Mouse (Mus musculus): ENCODE data around the gene Lrrc10b. TPM values are rescaled to one million over a fixed set of nuclear protein-coding genes. Genes with fewer than 3 reads are reported as not detected.

The Lrrc10b gene
- polyA plus RNA-seq, 2 experiments: 0.84 to 0.88 TPM

DNA sequence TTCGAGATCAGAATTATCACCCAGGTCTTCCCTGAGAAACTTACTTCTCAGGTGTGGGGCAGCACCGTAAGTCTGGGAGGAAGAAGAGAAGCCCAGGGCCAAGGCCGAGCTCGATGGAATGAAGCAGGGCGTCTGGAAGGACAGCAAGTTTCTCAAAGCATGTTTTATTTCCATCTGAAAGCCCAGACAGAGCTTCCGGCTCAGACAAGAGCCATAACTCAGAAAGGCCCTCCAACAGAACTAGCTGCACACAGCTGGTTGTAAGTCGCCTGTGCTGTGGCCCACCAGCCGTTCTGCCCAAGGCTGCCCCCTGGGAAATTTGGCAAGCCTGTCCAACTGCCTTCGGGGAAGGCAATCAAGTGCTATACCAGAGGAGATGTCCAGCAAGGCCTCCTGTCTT lies 29.8 kb downstream of the Lrrc10b start:
- Histone ChIP-seq H3K4me2 (replicated peaks; ENCODE audit: low read depth, low read length, severe bottlenecking) (no peak overlapping the region), H3K36me3 (ENCODE audit: control insufficient read depth, insufficient read depth, low read length) (no peaks in the 10 kb centered on the region), H3K4me3 (replicated peaks; ENCODE audit: low read length) (no peak overlapping the region), H3K27ac (replicated peaks; ENCODE audit: low read depth, low read length) (no peak overlapping the region; the same call in 1 of the 2 replicates), H3K9ac (ENCODE audit: low read depth, low read length, severe bottlenecking) (no peak overlapping the region), H3K4me1 (ENCODE audit: control insufficient read depth, insufficient read depth, low read length) (peaks cover 36% of the 10 kb centered on the region), H3K9me3 (ENCODE audit: control insufficient read depth, low read length) (no peaks in the 10 kb centered on the region), H3K27me3 (ENCODE audit: control insufficient read depth, insufficient read depth, low read length) (peaks cover 9% of the 10 kb centered on the region; the same call in 1 of the 2 replicates)
- ATAC-seq (ENCODE audit: low FRiP score, low read depth) (no peak), DNase-seq (ENCODE audit: low spot score) (no peak)
- TF ChIP-seq POLR2A (IDR thresholded peaks at IDR 0.05; ENCODE audit: borderline replicate concordance, extremely low read depth, insufficient read depth, insufficient read length): no peak
- WGBS: 45% methylated on average over 9 of the region's 9 CpGs

DNA sequence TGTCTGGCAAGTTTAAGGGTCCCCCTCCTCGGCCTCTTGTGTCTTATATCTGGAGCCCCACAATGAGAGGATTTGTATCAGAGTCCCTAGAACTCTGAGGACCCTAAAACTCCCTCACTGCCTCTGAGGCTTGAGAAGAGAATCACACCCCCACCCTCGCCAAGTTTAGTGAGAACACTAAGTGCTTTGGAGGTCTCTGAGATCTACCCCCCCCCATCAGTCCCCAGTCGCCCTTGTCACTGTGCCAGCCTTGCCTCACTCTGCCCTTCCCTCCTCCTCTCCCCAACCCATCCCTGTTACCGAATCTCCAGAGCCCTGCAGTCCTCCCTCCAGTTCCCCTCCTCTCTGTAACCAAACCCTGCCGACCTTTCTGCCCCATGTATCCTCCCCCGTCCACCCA lies 30.5 kb downstream of the Lrrc10b start:
- Histone ChIP-seq H3K27ac (replicated peaks; ENCODE audit: low read depth, low read length) (no peak overlapping the region), H3K4me1 (ENCODE audit: control insufficient read depth, insufficient read depth, low read length) (peaks cover 39% of the 10 kb centered on the region), H3K4me2 (replicated peaks; ENCODE audit: low read depth, low read length, severe bottlenecking) (no peak overlapping the region), H3K36me3 (ENCODE audit: control insufficient read depth, insufficient read depth, low read length) (no peaks in the 10 kb centered on the region), H3K9me3 (ENCODE audit: control insufficient read depth, low read length) (no peaks in the 10 kb centered on the region), H3K4me3 (replicated peaks; ENCODE audit: low read length) (no peak overlapping the region), H3K27me3 (ENCODE audit: control insufficient read depth, insufficient read depth, low read length) (peaks cover 9% of the 10 kb centered on the region; the same call in 1 of the 2 replicates), H3K9ac (ENCODE audit: low read depth, low read length, severe bottlenecking) (no peak overlapping the region)
- WGBS: 37% methylated on average over 6 of the region's 6 CpGs
- TF ChIP-seq POLR2A (IDR thresholded peaks at IDR 0.05; ENCODE audit: borderline replicate concordance, extremely low read depth, insufficient read depth, insufficient read length): no peak
- ATAC-seq (ENCODE audit: low FRiP score, low read depth) (no peak), DNase-seq (ENCODE audit: low spot score) (no peak)

DNA sequence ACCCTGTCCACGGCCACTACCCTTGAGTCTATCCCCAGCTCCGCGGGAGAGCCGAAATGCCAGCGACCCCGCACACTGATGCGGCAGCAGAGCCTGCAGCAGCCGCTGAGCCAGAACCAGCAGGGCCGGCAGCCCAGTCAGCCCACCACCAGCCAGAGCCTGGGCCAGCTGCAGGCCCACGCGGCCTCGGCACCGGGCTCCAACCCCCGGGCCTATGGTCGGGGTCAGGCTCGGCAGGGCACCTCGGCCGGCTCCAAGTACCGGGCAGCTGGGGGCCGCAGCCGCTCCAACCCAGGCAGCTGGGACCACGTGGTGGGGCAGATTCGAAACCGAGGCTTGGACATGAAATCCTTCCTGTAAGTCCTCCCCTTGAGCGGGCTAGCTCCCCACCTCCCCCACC lies 31.0 kb downstream of the Lrrc10b start:
- H3K4me1 ChIP-seq (ENCODE audit: control insufficient read depth, insufficient read depth, low read length): peaks cover 39% of the 10 kb centered on the region
- H3K9ac ChIP-seq (ENCODE audit: low read depth, low read length, severe bottlenecking): 0 out of 2 replicates have a peak overlapping the region, but pooled peaks have one; percentile 12
- H3K4me2 ChIP-seq (replicated peaks; ENCODE audit: low read depth, low read length, severe bottlenecking): no peak overlapping the region
- H3K36me3 ChIP-seq (ENCODE audit: control insufficient read depth, insufficient read depth, low read length): no peaks in the 10 kb centered on the region
- DNase-seq (ENCODE audit: low spot score) (no peak), ATAC-seq (ENCODE audit: low FRiP score, low read depth) (no peak)
- TF ChIP-seq POLR2A (IDR thresholded peaks at IDR 0.05; ENCODE audit: borderline replicate concordance, extremely low read depth, insufficient read depth, insufficient read length): no peak
- WGBS: 35% methylated on average over 21 of the region's 25 CpGs
- no peak overlapping the region for H3K27ac ChIP-seq (replicated peaks; ENCODE audit: low read depth, low read length)
- no peak overlapping the region for H3K4me3 ChIP-seq (replicated peaks; ENCODE audit: low read length)
- H3K27me3 ChIP-seq (ENCODE audit: control insufficient read depth, insufficient read depth, low read length): peaks cover 9% of the 10 kb centered on the region; the same call in 1 of the 2 replicates
- no peaks in the 10 kb centered on the region for H3K9me3 ChIP-seq (ENCODE audit: control insufficient read depth, low read length)

DNA sequence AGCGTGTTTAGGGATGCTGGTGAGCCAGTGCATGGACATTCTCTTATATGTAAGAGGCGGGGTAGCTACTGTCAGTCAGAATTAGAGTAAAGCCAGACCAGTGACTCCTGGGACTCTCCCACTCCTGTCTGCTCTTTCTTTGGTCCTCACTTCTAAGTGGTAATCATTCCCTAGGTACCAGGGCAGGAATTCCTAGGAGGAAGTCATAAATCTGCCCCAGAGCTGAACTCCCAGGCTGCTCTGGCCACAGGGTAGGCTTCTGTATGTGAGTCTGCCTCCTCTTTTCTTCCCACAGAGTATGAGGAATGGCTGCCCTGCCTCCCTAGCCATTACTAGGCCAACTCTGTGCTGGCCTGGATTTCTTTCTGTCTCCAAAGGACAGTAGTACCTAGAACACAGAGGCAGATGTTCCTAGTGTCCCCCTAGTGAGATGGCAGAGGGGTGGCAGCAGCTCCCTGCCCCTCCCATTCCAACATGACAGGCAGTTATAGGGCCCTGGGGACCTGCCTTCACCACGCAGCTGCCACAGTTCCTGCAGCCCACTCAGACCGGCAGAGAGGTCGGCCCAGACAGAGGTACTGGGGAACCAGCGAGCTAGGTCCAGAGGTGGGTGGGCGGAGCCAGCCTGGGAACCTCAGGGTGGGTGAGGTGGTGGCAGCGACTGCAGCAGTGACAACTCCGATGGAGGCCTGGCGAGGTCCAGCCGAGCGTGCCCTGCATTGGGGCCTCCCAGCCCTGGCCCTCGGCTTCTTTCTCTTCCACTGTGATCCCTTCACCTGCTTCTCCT lies 31.6 kb downstream of the Lrrc10b start:
- no peak for TF ChIP-seq POLR2A (IDR thresholded peaks at IDR 0.05; ENCODE audit: borderline replicate concordance, extremely low read depth, insufficient read depth, insufficient read length)
- no peaks in the 10 kb centered on the region for H3K9me3 ChIP-seq (ENCODE audit: control insufficient read depth, low read length)
- H3K36me3 ChIP-seq (ENCODE audit: control insufficient read depth, insufficient read depth, low read length): no peaks in the 10 kb centered on the region
- peaks cover 39% of the 10 kb centered on the region for H3K4me1 ChIP-seq (ENCODE audit: control insufficient read depth, insufficient read depth, low read length)
- no peak for ATAC-seq (ENCODE audit: low FRiP score, low read depth)
- no peak overlapping the region for H3K4me3 ChIP-seq (replicated peaks; ENCODE audit: low read length)
- 31% methylated on average over 13 of the region's 13 CpGs for WGBS
- no peak for DNase-seq (ENCODE audit: low spot score)
- peaks cover 9% of the 10 kb centered on the region; the same call in 1 of the 2 replicates for H3K27me3 ChIP-seq (ENCODE audit: control insufficient read depth, insufficient read depth, low read length)
- 0 out of 2 replicates have a peak overlapping the region, but pooled peaks have one; percentile 12 for H3K9ac ChIP-seq (ENCODE audit: low read depth, low read length, severe bottlenecking)
- H3K27ac ChIP-seq (replicated peaks; ENCODE audit: low read depth, low read length): no peak overlapping the region
- H3K4me2 ChIP-seq (replicated peaks; ENCODE audit: low read depth, low read length, severe bottlenecking): no peak overlapping the region

DNA sequence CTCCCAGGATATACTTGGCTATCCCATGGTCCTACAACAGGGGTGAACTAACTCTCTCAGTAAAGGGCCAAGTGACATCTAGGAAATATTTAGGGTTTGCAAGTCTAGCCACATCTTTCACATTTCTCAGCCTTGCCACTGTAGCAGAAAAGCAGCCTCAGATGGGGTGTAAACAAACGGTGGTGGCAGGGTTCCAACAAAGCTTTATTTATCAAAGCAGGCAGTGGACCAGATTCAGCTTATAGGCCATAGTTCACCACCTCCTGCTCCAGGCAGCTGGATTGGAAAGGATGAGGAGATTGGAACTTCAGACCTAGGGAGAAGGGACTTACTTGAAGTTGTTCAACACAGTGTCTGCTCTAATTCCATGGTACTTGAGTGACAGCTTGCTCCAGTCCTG lies 32.5 kb downstream of the Lrrc10b start:
- DNase-seq (ENCODE audit: low spot score): no peak
- 50% methylated on average over 1 of the region's 1 CpGs for WGBS
- Histone ChIP-seq H3K4me3 (replicated peaks; ENCODE audit: low read length) (no peak overlapping the region), H3K9me3 (ENCODE audit: control insufficient read depth, low read length) (no peaks in the 10 kb centered on the region), H3K27me3 (ENCODE audit: control insufficient read depth, insufficient read depth, low read length) (peaks cover 9% of the 10 kb centered on the region; the same call in 1 of the 2 replicates), H3K9ac (ENCODE audit: low read depth, low read length, severe bottlenecking) (no peak overlapping the region), H3K36me3 (ENCODE audit: control insufficient read depth, insufficient read depth, low read length) (no peaks in the 10 kb centered on the region), H3K27ac (replicated peaks; ENCODE audit: low read depth, low read length) (no peak overlapping the region), H3K4me1 (ENCODE audit: control insufficient read depth, insufficient read depth, low read length) (peaks cover 33% of the 10 kb centered on the region), H3K4me2 (replicated peaks; ENCODE audit: low read depth, low read length, severe bottlenecking) (no peak overlapping the region)
- ATAC-seq (ENCODE audit: low FRiP score, low read depth): no peak
- TF ChIP-seq POLR2A (IDR thresholded peaks at IDR 0.05; ENCODE audit: borderline replicate concordance, extremely low read depth, insufficient read depth, insufficient read length): no peak
